Mouse (Mus musculus) brain, embryonic 18.5 days (tissue): Measurements from ENCODE around the gene 4933430I17Rik.

Experiments used
- DNase-seq: peaks from one replicate; pipeline ENCODE4 v3.0.0-alpha.2; 2012; ENCODE audit warnings: low read depth, low spot score

4933430I17Rik gene

GRCm38 (mm10) chr4:62503374-62503970 is 21.7 kb upstream of the 4933430I17Rik start, which contains the start of gene Hdhd3:
TSS of gene Hdhd3 (minus strand) at chr4:62503467.
- no peak for DNase-seq

DNA sequence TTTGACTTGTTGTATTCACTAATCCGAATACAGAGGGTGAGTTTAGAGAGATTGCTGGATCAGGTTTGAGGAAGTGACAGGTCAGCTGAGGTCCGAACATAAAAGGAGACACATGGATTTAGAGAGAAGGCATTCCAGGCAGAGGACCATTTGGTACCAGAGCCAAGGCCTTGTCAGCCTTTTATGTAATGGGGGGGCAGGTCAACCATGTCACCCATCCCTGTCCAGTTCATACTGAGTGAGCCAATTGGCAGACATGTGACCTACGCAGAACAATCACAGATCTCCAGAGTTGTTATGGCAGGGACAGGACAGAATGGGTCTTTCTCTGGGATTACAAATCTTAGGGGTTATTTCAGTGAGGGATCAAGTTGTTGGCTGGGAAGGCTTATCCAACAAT is 19.2 kb upstream of the 4933430I17Rik start:
- DNase-seq: no peak

GRCm38 (mm10) chr4:62506798-62507197 is 18.4 kb upstream of the 4933430I17Rik start:
- DNase-seq: no peak

DNA sequence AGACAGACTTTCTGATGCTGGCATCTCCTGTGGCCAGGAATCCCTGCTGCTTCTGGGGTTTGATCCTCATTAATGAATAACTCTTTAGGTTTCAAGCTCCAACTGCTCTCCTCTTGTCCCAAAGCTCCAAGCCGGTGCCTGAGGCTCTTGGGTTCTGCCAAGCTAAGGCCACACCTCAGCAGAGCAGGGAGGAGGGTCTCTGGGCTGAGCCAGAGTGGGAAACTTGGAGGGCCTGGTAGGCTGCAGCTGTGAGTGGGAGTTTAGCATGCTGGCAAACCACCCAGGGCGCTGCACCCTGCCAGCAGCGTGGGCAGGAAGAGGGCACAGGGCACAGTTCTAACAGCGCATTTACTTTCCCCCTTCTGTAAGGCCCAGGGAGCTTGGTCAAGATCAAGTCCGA is 16.3 kb upstream of the 4933430I17Rik start:
- no peak for DNase-seq

- DNase-seq: no peak
These were observed 15.2 kb upstream of the 4933430I17Rik start for GRCm38 (mm10) chr4:62509946-62510345.

- no peak for DNase-seq
These were observed 11.1 kb upstream of the 4933430I17Rik start for GRCm38 (mm10) chr4:62513998-62514506.

DNA sequence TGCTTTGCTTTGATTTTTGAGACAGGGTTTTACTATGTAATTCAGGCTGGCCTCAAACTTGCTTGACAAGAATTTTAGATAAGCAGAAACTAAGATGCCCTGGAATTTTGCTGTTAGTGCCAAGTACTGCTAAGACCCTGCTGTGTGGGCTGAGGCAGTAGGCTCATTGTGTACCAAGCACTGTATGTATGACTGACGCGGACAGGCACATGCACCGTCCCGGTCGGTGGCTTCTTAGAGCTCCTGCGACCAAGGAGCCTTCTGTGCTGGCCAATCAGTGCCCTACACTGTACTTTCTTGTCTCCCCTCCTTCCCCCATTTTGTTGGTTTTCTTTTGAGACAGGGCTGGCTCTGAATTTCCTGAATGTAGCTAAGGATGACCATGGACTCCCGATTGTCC is 10.2 kb upstream of the 4933430I17Rik start:
- no peak for DNase-seq

- DNase-seq: no peak
These were observed 9.7 kb upstream of the 4933430I17Rik start for GRCm38 (mm10) chr4:62515490-62515889.

DNA sequence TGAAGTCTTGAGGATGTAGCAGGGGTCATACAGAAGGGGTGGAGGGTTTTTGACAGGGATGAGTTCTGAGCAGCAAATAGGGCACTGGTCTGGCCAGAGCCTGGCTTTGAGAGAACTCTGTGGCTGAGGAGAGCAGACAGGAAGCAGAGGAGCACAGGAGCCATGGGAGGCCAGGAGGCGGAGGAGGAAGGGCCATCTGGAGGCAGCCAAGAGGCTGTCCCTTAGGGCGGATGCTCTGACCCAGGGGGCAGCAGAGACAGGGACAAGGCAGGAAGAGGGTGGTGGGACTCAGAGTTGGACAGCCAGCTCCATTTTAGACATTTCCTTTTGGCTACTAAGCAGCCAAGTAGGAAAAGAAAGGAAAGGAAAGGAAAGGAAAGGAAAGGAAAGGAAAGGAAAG is 9.1 kb upstream of the 4933430I17Rik start:
- DNase-seq: no peak

DNA sequence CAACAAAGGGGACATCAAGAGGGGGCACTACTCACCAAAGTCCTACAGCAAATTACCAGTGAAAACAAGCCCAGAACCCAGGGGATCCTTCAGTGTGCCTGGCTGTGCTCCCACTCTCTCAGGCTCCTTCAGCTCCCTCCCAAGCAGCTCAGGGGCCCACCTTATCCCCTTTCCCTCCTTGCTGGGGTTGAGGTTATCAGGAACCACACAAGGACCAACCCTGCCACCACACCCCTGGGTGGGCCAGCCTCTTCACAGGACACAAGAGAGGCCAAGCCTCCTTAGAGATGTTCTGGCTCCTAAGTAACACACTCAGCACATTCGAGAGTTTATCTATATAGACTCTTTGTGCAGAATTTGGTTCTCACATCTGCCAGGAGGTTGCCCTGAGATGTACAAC is 8.6 kb upstream of the 4933430I17Rik start:
- no peak for DNase-seq

DNA sequence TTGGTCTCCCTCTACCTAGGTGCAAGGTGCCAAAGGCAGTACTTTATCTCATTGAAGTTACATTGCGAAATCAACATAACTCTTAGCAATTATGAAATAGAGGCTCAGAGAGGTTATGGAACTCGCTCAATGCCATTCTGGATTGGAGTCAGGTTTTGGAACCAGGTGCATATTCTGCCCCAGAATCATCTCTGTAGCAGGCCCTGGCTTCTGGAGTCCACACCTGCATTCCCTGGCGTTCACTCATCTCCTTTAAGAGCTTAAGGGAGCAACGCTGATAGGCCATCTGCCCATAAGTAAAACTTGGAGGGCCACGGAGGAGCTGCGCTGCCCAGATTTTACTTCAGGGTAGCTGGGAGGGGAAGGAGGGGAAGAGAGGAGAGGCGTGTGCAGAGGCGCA is 8.1 kb upstream of the 4933430I17Rik start:
- DNase-seq: no peak

- no peak for DNase-seq
These were observed 7.4 kb upstream of the 4933430I17Rik start for GRCm38 (mm10) chr4:62517538-62518415.

DNA sequence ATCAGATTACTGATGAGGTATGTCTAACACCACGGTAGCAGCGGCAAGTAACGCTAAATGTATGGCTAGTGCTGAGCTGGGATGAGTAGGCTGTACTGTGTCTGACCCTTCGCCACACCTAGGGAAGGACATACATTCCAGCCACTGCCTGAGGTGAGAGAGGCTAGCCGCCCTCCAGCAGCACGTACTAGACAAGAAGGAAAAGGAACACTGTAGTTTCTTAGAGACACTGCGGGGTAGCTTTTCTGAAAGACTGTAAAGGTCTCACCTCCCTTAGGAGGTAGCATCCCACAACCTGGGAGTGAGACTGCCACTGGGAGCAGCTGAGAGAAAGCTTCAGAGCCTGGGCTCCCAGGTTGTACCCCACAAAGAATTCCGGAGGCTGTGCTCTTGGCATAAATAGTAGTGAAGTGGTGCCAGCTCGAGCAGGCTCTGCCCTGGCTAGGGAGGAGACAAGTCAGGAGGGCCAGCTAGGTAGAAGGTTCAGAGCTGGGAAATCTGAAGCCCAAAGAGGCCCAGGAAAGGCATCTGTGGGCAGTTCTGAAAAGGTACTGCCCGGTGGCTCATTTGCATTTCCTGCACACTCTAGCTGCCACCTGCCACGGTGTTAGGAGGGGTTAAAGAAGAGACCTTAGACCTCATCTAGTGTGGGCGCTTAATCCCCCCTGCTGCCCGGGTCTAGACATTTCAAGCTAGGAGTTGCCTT is 6.6 kb upstream of the 4933430I17Rik start:
- DNase-seq: no peak

DNA sequence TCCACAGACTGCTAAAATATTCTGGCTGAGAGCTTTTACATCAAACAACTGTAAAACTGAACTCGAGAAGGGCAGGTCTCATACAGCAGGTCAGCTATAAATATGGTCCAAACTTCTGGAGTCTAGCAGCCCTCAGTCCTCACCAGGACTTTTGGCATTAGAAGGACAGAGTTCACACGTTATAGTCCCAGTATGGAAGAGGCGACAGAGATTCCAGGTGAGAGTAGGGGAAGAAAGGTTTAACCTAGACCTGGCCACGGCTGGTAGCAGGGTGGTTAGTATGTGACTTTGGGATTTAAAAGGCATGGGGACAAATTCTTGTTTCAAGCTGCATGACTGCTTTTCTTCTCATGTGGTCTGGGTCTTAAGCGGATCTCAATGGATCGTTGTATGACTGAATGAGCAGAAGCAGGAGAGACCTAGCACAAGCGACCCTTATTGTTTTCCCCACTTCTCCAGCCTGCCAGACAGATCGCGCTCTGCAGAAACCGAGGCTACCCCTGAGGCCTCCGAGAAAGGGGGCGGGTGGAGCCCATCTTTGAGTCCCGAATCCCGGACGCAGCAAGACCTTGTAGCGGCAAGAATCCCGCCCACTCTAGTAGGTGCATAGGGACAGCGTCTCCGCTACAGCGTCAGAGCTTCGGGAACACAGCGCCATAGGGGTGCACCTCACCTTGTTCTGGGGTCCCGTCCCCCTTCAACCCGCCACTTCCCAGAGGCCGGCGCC is 5.9 kb upstream of the 4933430I17Rik start:
- DNase-seq: no peak

DNA sequence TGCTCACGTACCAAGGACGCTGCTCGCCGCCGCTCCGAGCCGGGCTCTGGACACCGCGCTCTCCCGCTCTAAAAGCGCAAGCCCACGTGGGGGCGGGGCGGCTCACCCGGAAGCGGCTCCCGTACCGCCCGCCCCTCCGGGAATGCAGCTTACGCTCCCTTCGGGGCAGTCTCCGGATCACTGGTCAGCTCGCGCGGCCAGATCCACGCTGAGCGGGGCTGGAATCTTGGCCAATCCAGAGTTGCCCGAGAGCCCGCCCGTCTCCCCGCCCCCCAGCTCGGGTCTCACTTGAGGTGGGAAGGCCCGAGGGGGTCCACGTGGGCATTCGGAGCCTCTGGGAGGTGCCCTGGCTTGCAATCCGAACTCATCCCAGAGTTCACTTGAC is 5.3 kb upstream of the 4933430I17Rik start, which contains the start of gene Alad:
Gene Alad (minus strand): TSS at position 70 of the 385 bp plus-strand sequence.
- DNase-seq: peak; percentile 50

DNA sequence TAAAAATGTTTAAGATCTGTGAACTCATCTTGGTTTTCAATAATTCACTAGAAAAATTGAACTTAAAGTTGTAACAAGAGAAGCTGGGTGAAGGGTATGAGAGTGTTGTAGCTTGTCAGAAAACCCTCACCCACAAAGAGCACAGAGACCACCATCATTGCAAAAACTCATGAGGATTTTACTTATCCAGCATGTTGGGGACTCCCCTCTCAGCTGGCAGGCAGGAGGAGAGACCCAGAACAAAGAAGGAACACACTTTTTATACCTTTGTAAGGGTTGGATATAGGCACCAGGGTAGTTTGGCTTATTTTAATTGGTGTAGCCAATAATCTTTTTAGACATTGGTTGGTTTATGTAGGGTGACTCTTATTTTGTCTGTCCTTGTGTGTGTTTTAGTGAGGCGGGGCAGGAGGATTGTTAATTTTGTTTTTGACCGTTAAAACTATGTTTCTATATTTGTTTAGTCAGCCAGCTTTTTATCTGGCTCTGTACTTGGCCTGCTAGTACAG is 4.2 kb upstream of the 4933430I17Rik start:
- no peak for DNase-seq

GRCm38 (mm10) chr4:62525489-62525811 is 281 bp downstream of the 4933430I17Rik start:
- no peak for DNase-seq

GRCm38 (mm10) chr4:62526256-62526655 is 1.1 kb downstream of the 4933430I17Rik start:
- DNase-seq: no peak

- no peak for DNase-seq
These were observed 2.5 kb downstream of the 4933430I17Rik start for GRCm38 (mm10) chr4:62527655-62528054.

GRCm38 (mm10) chr4:62533729-62534128 is 8.6 kb downstream of the 4933430I17Rik start:
- no peak for DNase-seq

GRCm38 (mm10) chr4:62541802-62542201 is 16.6 kb downstream of the 4933430I17Rik start:
- no peak for DNase-seq
